Mouse (Mus musculus) forelimb bud, embryonic 11.5 days (tissue): ENCODE results near the gene Kcnh1.

Source experiments
- DNase-seq: peaks from one replicate; pipeline ENCODE4 v3.0.0-alpha.2; 2012; ENCODE audit warnings: low read depth, low spot score

Gene Kcnh1

GRCm38 (mm10) chr1:192454501-192454900, 263.9 kb downstream of the Kcnh1 start:
- peak; percentile 8 for DNase-seq

GRCm38 (mm10) chr1:192454981-192455380, 264.4 kb downstream of the Kcnh1 start:
- no peak for DNase-seq

- DNase-seq, result no peak
Measured at GRCm38 (mm10) chr1:192457037-192457436, 266.5 kb downstream of the Kcnh1 start.

GRCm38 (mm10) chr1:192457526-192458206, 267.1 kb downstream of the Kcnh1 start:
- DNase-seq, result peak; percentile 83

GRCm38 (mm10) chr1:192463732-192464131, 273.2 kb downstream of the Kcnh1 start:
- no peak for DNase-seq

- DNase-seq, result peak; percentile 81
Measured at GRCm38 (mm10) chr1:192472366-192472765, 281.8 kb downstream of the Kcnh1 start.

GRCm38 (mm10) chr1:192473134-192473533, 282.6 kb downstream of the Kcnh1 start:
- DNase-seq, result no peak

GRCm38 (mm10) chr1:192476704-192477103, 286.1 kb downstream of the Kcnh1 start:
- no peak for DNase-seq

GRCm38 (mm10) chr1:192477556-192477955, 287.0 kb downstream of the Kcnh1 start:
- no peak for DNase-seq

- DNase-seq, result no peak
Measured at GRCm38 (mm10) chr1:192478176-192478575, 287.6 kb downstream of the Kcnh1 start.

- DNase-seq, result no peak
Measured at GRCm38 (mm10) chr1:192480072-192480784, 289.7 kb downstream of the Kcnh1 start.

- DNase-seq, result no peak
Measured at GRCm38 (mm10) chr1:192481446-192481845, 290.9 kb downstream of the Kcnh1 start.

GRCm38 (mm10) chr1:192485030-192485429, 294.5 kb downstream of the Kcnh1 start:
- no peak for DNase-seq

- DNase-seq, result no peak
Measured at GRCm38 (mm10) chr1:192487571-192487970, 297.0 kb downstream of the Kcnh1 start.

- no peak for DNase-seq
Measured at GRCm38 (mm10) chr1:192489908-192490825, 299.6 kb downstream of the Kcnh1 start.

GRCm38 (mm10) chr1:192497505-192497904, 306.9 kb downstream of the Kcnh1 start:
- DNase-seq, result no peak

- no peak for DNase-seq
Measured at GRCm38 (mm10) chr1:192502016-192502415, 311.4 kb downstream of the Kcnh1 start.

- no peak for DNase-seq
Measured at GRCm38 (mm10) chr1:192502835-192503234, 312.3 kb downstream of the Kcnh1 start.

- DNase-seq, result no peak
Measured at GRCm38 (mm10) chr1:192503651-192504050, 313.1 kb downstream of the Kcnh1 start.

- no peak for DNase-seq
Measured at GRCm38 (mm10) chr1:192512821-192513220, 322.2 kb downstream of the Kcnh1 start.

GRCm38 (mm10) chr1:192515373-192515772, 324.8 kb downstream of the Kcnh1 start:
- DNase-seq, result no peak

- DNase-seq, result no peak
Measured at GRCm38 (mm10) chr1:192519713-192520112, 329.1 kb downstream of the Kcnh1 start.
